Mouse (Mus musculus): ENCODE results near the gene Olfr1256.

The Olfr1256 gene

GRCm38 (mm10) chr2:89841455-89841854 lies at the start of gene Olfr1256:
TSS of gene Olfr1256 (minus strand) at chr2:89841555.
- DNase-seq, result no peak

GRCm38 (mm10) chr2:89878137-89878536 lies 36.8 kb upstream of the Olfr1256 start, which contains the start of gene Olfr1257:
TSS of gene Olfr1257 (plus strand) at chr2:89878437.
- no peak for DNase-seq

GRCm38 (mm10) chr2:89849230-89849629 lies 7.9 kb upstream of the Olfr1256 start:
- DNase-seq, result no peak

- no peak for DNase-seq
These were observed 6.8 kb upstream of the Olfr1256 start, which contains the start of gene Olfr48 for GRCm38 (mm10) chr2:89848105-89848504. TSS of gene Olfr48 (minus strand) at chr2:89848205.

- DNase-seq, result peak in 1 of 2 experiments; percentile 2
These were observed 21.1 kb downstream of the Olfr1256 start for GRCm38 (mm10) chr2:89820216-89820615.

- no peak for DNase-seq
These were observed 29.6 kb downstream of the Olfr1256 start, which contains the start of gene Olfr1255 for GRCm38 (mm10) chr2:89811751-89812150. TSS of gene Olfr1255 (plus strand) at chr2:89812051.

GRCm38 (mm10) chr2:89810751-89811150 lies 30.6 kb downstream of the Olfr1256 start:
- DNase-seq, result no peak

- no peak for DNase-seq
These were observed 41.8 kb downstream of the Olfr1256 start for GRCm38 (mm10) chr2:89799583-89799982.

GRCm38 (mm10) chr2:89793519-89793918 lies 47.8 kb downstream of the Olfr1256 start, which contains the start of gene Olfr1254:
TSS of gene Olfr1254 (minus strand) at chr2:89793619.
- no peak for DNase-seq

Data from kidney, postnatal 4 days (tissue).